Mouse (Mus musculus) embryonic facial prominence, embryonic 12.5 days (tissue): Measurements from ENCODE around the gene Rufy3. TPM values are rescaled to one million over a fixed set of nuclear protein-coding genes. Genes with fewer than 3 reads are reported as not detected.

Source experiments
- ATAC-seq: fragments of 200-750 bp; cut with Nextera tagmentation; 2 replicates; pipeline ENCODE4 v1.8.0; 2017; ENCODE audit not compliant: insufficient number of reproducible peaks, insufficient read depth, low FRiP score, low TSS enrichment
- H3K27ac ChIP-seq: fragments of 300-500 bp; sonication (generic); 2 replicates; pipeline ENCODE4 v1.5.1; 2016; ENCODE audit warnings: mild to moderate bottlenecking
- H3K27me3 ChIP-seq: fragments of 300-500 bp; sonication (generic); 2 replicates; pipeline ENCODE4 v1.6.1; 2016; ENCODE audit warnings: mild to moderate bottlenecking, moderate library complexity
- H3K36me3 ChIP-seq: fragments of 300-500 bp; sonication (generic); 2 replicates; pipeline ENCODE4 v1.6.1; 2016; ENCODE audit warnings: mild to moderate bottlenecking
- H3K4me1 ChIP-seq: fragments of 300-500 bp; sonication (generic); 2 replicates; pipeline ENCODE4 v1.6.1; 2016
- H3K4me2 ChIP-seq: fragments of 300-500 bp; sonication (generic); replicated peaks from 2 replicates; pipeline ENCODE4 v1.6.1; 2016; ENCODE audit warnings: mild to moderate bottlenecking, moderate library complexity
- H3K4me3 ChIP-seq: fragments of 300-500 bp; sonication (generic); 2 replicates; pipeline ENCODE4 v1.5.1; 2016; ENCODE audit warnings: mild to moderate bottlenecking
- H3K9ac ChIP-seq: fragments of 300-500 bp; sonication (generic); 2 replicates; pipeline ENCODE4 v1.6.1; 2016; ENCODE audit warnings: mild to moderate bottlenecking, moderate library complexity
- H3K9me3 ChIP-seq: fragments of 300-500 bp; sonication (generic); 2 replicates; pipeline ENCODE4 v1.6.1; 2016; ENCODE audit warnings: mild to moderate bottlenecking, moderate library complexity
- WGBS: fragments of 180-500 bp; shearing (Covaris S2); methylation state at CpG from one replicate; pipeline ENCODE4 v1.1.7; 2016; 5-methylcytosine and 5-hydroxymethylcytosine counted together
- polyA plus RNA-seq: library from polyadenylated mRNA; unstranded; fragments of >200 nt; fragmentation: Nextera tagmentation; extraction: Ambion mirVana; gene quantifications from 2 replicates; pipeline ENCODE4 v1.2.1, GENCODE M21; 2016

Rufy3 gene
- polyA plus RNA-seq, 1 experiment from 2014 or later, result 31.6 TPM

GRCm38 (mm10) chr5:88691506-88692095, 126.8 kb downstream of the Rufy3 start:
- no peaks in the 10 kb centered on the region for H3K9me3 ChIP-seq
- no peak overlapping the region for H3K27ac ChIP-seq
- H3K9ac ChIP-seq, result no peak overlapping the region
- 64% methylated on average over 6 of the region's 6 CpGs for WGBS
- no peaks in the 10 kb centered on the region for H3K36me3 ChIP-seq
- H3K4me2 ChIP-seq, result no peak overlapping the region
- ATAC-seq, result no peak
- no peak overlapping the region for H3K4me3 ChIP-seq
- no peaks in the 10 kb centered on the region for H3K27me3 ChIP-seq
- no peaks in the 10 kb centered on the region for H3K4me1 ChIP-seq

DNA sequence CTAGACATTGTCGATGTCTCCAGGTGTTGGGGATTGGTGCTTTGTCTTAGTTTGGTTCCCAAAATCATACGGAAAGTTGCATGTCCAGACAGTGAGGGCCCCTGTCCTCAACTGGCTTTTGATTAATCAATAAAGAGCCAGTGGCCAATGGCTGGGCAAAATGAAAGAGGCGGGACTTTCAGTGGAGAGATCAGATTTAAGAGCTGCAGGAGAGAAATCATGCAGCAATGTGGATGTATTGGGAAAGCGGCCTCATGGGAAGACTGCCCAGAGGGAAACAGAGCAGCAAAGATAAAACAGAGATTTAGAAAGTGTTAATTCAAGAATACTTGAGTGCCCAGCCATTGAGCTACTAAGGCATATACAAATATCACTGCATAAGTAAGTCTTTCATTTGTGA, 127.7 kb downstream of the Rufy3 start:
- Histone ChIP-seq H3K4me3 (no peak overlapping the region), H3K36me3 (no peaks in the 10 kb centered on the region), H3K9ac (no peak overlapping the region), H3K9me3 (no peaks in the 10 kb centered on the region), H3K4me1 (no peaks in the 10 kb centered on the region), H3K4me2 (no peak overlapping the region), H3K27ac (no peak overlapping the region), H3K27me3 (no peaks in the 10 kb centered on the region)
- ATAC-seq, result no peak
- 85% methylated on average over 4 of the region's 4 CpGs for WGBS

GRCm38 (mm10) chr5:88693057-88693456, 128.2 kb downstream of the Rufy3 start:
- no peaks in the 10 kb centered on the region for H3K36me3 ChIP-seq
- ATAC-seq, result no peak
- no peaks in the 10 kb centered on the region for H3K9me3 ChIP-seq
- no peak overlapping the region for H3K4me3 ChIP-seq
- no peak overlapping the region for H3K9ac ChIP-seq
- no peaks in the 10 kb centered on the region for H3K27me3 ChIP-seq
- no peaks in the 10 kb centered on the region for H3K4me1 ChIP-seq
- no peak overlapping the region for H3K4me2 ChIP-seq
- H3K27ac ChIP-seq, result no peak overlapping the region

DNA sequence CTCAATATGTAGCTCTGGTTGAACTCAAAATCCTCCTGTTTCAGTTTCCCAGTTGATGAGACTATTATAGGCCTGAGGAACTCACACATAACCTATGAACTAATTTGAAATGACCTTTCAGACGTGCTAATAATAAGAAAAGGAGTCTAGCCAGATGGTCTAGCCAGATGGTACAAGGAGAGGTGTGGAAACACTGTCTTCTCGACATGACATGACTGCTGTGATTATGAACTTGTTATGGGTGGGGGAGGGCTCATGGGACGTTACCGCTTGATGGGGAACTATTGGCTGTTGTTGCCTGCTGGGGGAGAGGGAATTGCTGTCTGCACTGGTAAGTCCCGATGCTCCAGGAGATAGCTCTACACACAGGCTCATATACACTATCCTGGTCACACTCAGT, 132.5 kb downstream of the Rufy3 start:
- no peak for ATAC-seq
- Histone ChIP-seq H3K4me1 (no peaks in the 10 kb centered on the region), H3K27me3 (no peaks in the 10 kb centered on the region), H3K9me3 (no peaks in the 10 kb centered on the region), H3K9ac (no peak overlapping the region), H3K27ac (no peak overlapping the region), H3K4me2 (no peak overlapping the region), H3K4me3 (no peak overlapping the region), H3K36me3 (no peaks in the 10 kb centered on the region)
- 82% methylated on average over 5 of the region's 5 CpGs for WGBS

DNA sequence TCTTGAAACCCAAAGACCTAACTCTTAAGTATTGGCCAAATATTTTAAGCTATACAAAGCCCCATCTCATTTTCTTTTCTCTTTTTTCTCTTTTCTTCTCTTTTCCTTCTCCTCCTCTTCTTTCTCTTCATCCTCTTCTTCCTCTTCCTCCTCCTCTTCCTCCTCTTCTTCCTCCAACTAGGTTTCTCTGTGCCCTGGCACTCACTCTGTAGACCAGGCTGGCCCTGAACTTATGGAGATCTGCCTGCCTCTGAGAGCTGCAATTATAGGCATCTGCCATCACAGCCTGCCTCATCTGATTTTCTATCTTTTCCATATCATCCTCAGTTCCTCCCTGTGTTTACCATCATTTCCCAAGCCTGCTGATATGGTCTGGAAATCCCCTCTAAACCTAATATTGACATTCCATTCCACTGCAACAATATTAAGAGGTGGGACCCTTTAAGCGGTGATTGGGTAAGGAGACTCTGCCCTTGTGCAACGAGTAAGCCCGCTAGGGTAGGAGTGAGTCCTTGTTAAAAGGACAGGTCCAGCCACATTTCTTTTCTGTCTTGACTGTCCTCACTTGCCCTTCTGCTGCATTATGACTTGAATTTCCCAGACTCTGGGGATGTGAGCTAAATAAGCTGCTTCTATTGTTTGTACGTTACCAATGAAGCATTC, 134.5 kb downstream of the Rufy3 start:
- H3K9ac ChIP-seq, result no peak overlapping the region
- no peak overlapping the region for H3K27ac ChIP-seq
- WGBS, result 78% methylated on average over 4 of the region's 4 CpGs
- H3K4me2 ChIP-seq, result no peak overlapping the region
- ATAC-seq, result no peak
- no peaks in the 10 kb centered on the region for H3K4me1 ChIP-seq
- no peaks in the 10 kb centered on the region for H3K9me3 ChIP-seq
- no peaks in the 10 kb centered on the region for H3K27me3 ChIP-seq
- no peak overlapping the region for H3K4me3 ChIP-seq
- no peaks in the 10 kb centered on the region for H3K36me3 ChIP-seq

Other genes with a start within 250 kb of the Rufy3 start
- not detected in 2 replicates for gene Prol1, start 247.7 kb upstream of the Rufy3 start, polyA plus RNA-seq
- gene Amtn, start 188.9 kb upstream of the Rufy3 start, polyA plus RNA-seq, result 0.23 TPM in 1 of 2 replicates, not detected in the other
- gene Ambn, start 109.0 kb upstream of the Rufy3 start, polyA plus RNA-seq, result 0.90 and 1.4 TPM in 2 replicates
- gene Enam, start 77.1 kb upstream of the Rufy3 start, polyA plus RNA-seq, result 0.04 TPM in 1 of 2 replicates, not detected in the other
- gene Jchain, start 37.1 kb upstream of the Rufy3 start, polyA plus RNA-seq, result 0.23 and 0.27 TPM in 2 replicates
- 65.0 and 76.6 TPM in 2 replicates for gene Utp3, start 10.6 kb upstream of the Rufy3 start, polyA plus RNA-seq
- gene Grsf1, start 111.1 kb downstream of the Rufy3 start, polyA plus RNA-seq, result 68.2 and 69.3 TPM in 2 replicates
- gene Mob1b, start 155.8 kb downstream of the Rufy3 start, polyA plus RNA-seq, result 11.8 and 13.7 TPM in 2 replicates
- gene Dck, start 200.0 kb downstream of the Rufy3 start, polyA plus RNA-seq, result 63.6 and 66.9 TPM in 2 replicates